Mouse (Mus musculus) bone marrow, adult 2 months (tissue): Measurements from ENCODE around the gene Acrbp.

Source experiments
- CTCF ChIP-seq: fragments of 200-500 bp; IDR thresholded peaks from 2 replicates; pipeline ENCODE4 v1.5.1; 2011; ENCODE audit warnings: low read length, control low read depth; ENCODE audit not compliant: control insufficient read depth, insufficient read depth
- POLR2A ChIP-seq: fragments of 200-500 bp; IDR thresholded peaks from 2 replicates; pipeline ENCODE4 v1.6.1; 2011; ENCODE audit warnings: low read depth, mild to moderate bottlenecking, control low read depth, low read length, borderline replicate concordance; ENCODE audit not compliant: control insufficient read depth

DNA sequence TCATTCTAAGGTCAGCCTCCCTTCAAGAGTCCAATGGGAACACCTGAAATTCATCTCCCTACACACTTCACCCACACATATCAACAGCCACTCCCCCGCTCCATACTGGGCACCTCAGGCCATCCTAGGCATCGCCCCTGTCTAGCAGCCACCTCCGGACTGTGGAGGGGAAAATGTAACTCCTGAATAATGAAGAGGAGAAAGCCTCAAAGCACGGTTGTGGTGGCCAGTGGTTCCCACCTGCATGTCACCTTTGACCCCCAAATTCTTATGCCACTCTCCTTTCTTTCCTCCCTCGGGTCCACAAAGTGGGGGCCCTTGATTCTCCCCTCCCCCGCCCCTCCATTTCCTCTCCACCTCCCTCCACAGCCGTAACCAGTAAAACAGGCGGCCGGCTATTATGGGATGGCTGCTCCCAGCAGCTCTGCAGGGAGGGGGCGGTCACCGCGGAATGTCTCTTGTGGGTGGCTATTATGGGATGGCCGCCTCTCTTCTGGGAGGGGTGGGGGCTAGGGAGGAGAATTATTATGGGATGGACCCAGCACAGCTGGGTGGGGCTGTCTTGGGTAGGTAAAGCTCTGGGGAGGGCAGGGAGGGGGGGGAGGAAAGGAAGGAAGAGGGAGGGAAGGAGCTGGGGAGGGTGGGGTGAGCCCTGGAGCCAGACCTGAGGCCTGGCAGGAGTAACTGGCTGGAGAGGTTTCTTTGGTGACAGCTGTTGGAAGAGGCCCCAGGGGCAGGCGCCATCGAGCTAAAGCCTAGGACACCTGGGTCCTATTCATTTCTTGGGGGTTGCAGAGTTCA, 40.2 kb downstream of the Acrbp start:
- no peak for TF ChIP-seq CTCF
- TF ChIP-seq POLR2A = no peak
